Mouse (Mus musculus) left cerebral cortex, adult 2 months (tissue): ENCODE measurements at regions not wholly inside any gene's neighbourhood (a gene's known extent, or its start where the extent isn't known, plus 50 kb on each side); places are given as distances from the start of the nearest gene placed in this dataset.
A peak's percentile ranks its signal among the peaks of the same experiment; 100 is the strongest.

Source experiments
- DNase-seq, 2 experiments: peaks; one replicate each; pipeline ENCODE4 v3.0.0; 2021 to 2022; ENCODE audit warnings: low spot score in 2 of 2, mixed read lengths in 1 of 2; ENCODE audit errors: extremely low spot score in 1 of 2
- H3K27ac ChIP-seq: fragments of 200-600 bp; 2 replicates; pipeline ENCODE4 v1.8.1; 2022
- H3K4me3 ChIP-seq: fragments of 200-600 bp; 2 replicates; pipeline ENCODE4 v1.8.1; 2022
- CTCF ChIP-seq: fragments of 200-600 bp; IDR thresholded peaks from 2 replicates; pipeline ENCODE4 v1.8.1; 2022; ENCODE audit warnings: antibody characterized with exemption, mild to moderate bottlenecking, moderate library complexity
- intact Hi-C: fragments of 180-260 bp; cut with DNase I; formaldehyde crosslinking; loops from one replicate; pipeline ENCODE4 v1.15.1; 2025

DNA sequence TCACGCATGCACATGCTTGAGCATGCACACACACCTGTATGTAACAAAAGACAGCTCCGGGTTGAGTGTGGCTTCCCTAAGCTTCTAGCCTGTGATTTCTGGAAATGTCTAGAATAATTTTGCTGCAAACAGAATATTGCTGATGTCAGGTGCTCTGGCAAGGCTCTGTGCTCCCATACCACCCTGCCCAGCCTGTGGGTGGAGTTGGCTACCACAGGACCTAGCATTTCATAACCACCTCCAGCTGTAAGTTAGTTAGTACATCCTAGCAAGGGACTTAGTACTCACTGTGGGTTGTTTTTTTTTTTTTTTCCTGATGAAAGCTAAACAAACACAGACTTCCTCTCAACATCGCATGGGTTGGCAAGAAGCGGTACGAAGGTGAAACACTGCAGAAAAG lies 150.5 kb downstream of the Bcl2l11 start:
- Histone ChIP-seq H3K27ac (no peak overlapping the region), H3K4me3 (no peak overlapping the region)
- intact Hi-C loops: no loop called here
- TF ChIP-seq CTCF: no peak
- no peak for DNase-seq

GRCm38 (mm10) chr2:128277387-128278123 lies 151.7 kb downstream of the Bcl2l11 start:
- H3K4me3 ChIP-seq: no peak overlapping the region
- DNase-seq: no peak
- H3K27ac ChIP-seq: no peak overlapping the region
- TF ChIP-seq CTCF: no peak
- intact Hi-C loops: no loop called here

DNA sequence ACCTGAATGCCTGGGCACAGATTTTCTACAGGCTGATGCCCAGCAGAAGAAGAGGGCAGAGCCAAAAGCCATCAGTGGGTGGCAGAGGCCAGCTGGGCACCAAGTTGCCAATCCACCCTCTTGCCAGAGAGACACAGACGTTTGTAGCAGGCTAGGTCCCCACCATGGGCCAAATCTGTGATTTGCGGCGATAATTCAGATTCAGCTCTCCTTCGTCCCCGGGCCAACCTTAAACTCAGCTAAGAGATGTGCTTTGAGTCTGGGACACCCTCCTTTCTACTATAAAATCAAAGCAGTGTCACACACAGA lies 152.2 kb downstream of the Bcl2l11 start:
- Histone ChIP-seq H3K27ac (no peak overlapping the region), H3K4me3 (no peak overlapping the region)
- no peak for DNase-seq
- intact Hi-C loops: no loop called here
- TF ChIP-seq CTCF: no peak

DNA sequence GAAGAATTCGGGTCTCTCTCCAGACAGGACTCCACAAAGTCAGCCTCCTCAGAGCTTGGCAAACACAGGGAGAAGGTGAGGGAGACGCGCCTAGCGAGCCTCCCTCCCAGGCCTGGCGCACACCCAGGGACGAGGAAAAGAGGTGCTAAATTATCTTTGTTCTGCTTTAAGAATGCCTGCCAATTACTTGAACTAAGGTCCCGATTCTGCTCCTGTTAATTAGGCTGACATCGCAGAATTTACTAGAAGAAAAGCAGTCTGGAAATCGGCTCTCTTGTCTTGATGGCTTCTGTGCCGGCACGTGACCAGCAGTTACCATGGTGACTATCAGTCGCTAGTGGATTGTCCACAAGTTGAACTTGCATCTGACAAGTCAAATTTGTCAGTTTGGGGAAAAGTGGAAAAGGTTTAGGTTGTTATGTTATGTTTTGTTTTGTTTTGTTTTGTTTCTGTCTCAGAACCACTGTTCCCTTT lies 152.8 kb downstream of the Bcl2l11 start:
- intact Hi-C loops: no loop called here
- peak in 1 of 2 experiments; percentile 20 for DNase-seq
- Histone ChIP-seq H3K4me3 (no peak overlapping the region), H3K27ac (no peak overlapping the region)
- no peak for TF ChIP-seq CTCF

DNA sequence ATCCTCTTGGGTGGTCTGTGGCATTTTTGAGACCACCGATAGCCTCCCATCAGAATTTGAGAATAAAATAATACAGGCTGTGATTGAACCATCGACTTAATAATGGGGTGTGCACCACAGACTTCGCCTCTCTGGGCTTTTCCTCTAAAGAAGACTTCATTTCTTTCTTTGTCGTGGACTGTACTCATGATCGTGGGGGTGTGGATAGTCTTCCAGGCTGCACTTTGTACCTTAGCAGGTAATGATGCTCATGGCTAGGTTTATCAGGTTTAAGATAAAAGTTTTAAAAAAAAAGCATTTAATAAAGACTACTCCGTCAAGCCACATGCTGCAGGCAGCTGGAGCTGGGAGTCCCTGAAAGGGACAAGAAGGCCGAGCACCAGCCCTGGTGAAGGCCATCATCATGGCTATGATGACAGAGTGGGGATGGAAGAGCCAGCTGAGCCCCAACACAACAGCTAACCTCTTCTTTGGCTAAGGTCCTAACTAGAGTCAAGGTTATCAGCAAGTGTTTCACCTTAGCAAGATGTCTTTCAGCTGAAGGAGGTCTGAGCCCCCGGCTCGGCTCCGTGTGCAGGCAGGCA lies 153.4 kb downstream of the Bcl2l11 start:
- no peak for DNase-seq
- no peak for TF ChIP-seq CTCF
- intact Hi-C loops: no loop called here

DNA sequence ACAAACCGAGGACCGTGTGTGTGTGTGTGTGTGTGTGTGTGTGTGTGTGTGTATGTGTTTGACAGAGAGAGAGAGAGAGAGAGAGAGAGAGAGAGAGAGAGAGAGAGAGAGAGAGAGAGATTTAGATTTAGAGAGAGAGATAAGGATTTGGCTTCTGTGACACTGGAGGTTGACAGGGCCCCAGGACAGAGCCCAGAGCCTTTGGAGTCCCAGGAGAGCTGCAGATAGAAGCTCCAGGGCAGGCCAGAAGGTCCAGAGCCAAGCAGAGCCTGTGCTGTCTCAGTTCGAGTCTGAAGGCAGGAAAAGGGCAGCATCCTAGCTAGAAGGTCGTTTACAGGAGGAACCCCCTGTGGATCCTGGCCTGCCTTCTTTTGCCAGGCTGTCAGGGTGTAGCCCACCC lies 156.8 kb downstream of the Bcl2l11 start:
- no peak for TF ChIP-seq CTCF
- intact Hi-C loops: no loop called here
- H3K4me3 ChIP-seq: no peak overlapping the region
- no peak overlapping the region for H3K27ac ChIP-seq
- no peak for DNase-seq

More for the DNA sequence above, 153.4 kb downstream of the Bcl2l11 start:
- H3K4me3 ChIP-seq: no peak overlapping the region
- no peak overlapping the region for H3K27ac ChIP-seq

GRCm38 (mm10) chr2:128284822-128285421 lies 159.1 kb downstream of the Bcl2l11 start:
- Histone ChIP-seq H3K4me3 (no peak overlapping the region), H3K27ac (no peak overlapping the region)
- intact Hi-C loops: no loop called here
- no peak; the same call in 1 of the 2 replicates for TF ChIP-seq CTCF
- peak; percentile 43 to 46 for DNase-seq

DNA sequence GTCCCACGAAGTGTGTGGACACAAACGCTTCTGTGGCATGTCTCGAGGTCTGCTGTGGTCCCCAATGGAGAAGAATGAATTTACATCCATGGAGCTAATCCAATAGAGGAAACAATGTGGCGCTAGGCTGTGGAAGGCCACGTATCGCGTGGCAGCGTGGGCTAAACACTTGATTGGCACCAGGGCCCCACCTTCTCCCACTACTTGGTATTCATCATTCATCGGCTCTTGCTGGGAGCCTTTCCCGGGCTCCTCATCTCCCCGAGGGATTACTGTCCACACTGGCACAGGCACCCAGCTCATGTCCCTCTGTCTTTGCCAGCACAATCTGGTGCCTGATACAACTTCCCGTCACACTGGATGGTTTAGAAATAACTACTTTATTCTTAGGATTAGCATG lies 159.6 kb downstream of the Bcl2l11 start:
- intact Hi-C loops: no loop called here
- H3K27ac ChIP-seq: no peak overlapping the region

GRCm38 (mm10) chr2:128288138-128288551 lies 162.3 kb downstream of the Bcl2l11 start:
- intact Hi-C loops: no loop called here
- Histone ChIP-seq H3K27ac (no peak overlapping the region), H3K4me3 (no peak overlapping the region)
- TF ChIP-seq CTCF: no peak
- DNase-seq: no peak

More for the DNA sequence above, 159.6 kb downstream of the Bcl2l11 start:
- no peak for TF ChIP-seq CTCF
- DNase-seq: no peak
- no peak overlapping the region for H3K4me3 ChIP-seq

DNA sequence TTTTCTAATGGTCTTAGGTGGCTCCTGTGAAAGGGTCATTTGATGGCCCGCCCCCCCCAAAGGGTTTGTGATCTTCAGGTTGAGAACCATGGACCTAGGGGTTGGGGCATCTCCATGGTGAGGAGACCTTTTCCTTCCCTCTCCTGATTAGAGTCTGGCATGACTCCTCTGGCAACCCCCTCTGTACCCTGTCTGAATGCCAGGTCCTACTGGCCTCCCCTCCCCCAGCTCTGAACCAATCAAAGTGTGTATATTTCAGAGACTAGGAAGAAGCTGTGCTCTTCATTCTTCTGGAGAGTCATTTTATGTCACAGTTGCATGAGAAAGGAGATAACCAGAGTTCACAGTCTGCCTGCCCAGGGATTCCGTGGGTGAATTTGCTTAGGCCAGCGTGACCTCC lies 164.8 kb downstream of the Bcl2l11 start:
- intact Hi-C loops: no loop called here
- no peak for DNase-seq
- TF ChIP-seq CTCF: no peak
- Histone ChIP-seq H3K27ac (no peak overlapping the region), H3K4me3 (no peak overlapping the region)

- H3K4me3 ChIP-seq: no peak overlapping the region
- no peak for DNase-seq
- intact Hi-C loops: no loop called here
- no peak for TF ChIP-seq CTCF
- no peak overlapping the region for H3K27ac ChIP-seq
Observed at GRCm38 (mm10) chr2:128294610-128295009, 168.8 kb downstream of the Bcl2l11 start.

DNA sequence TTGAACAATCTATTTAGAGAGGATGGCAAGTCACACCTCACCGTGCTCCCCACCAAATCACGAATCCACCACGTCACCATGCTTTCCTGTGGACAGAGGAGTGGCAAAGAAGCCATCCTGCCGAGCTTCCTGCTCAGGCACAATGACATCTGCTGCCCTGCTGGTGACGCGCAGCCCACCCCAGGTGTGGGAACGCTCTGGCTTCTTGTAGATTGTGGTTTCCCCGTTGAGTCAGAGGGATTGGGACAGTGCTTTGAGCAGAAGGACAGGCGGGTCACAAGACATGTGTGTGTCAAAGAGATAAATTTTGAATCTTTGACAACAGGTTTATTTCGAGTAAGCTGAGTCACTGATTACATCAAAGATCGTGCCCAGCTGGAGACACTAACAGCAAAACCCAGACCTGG lies 169.2 kb downstream of the Bcl2l11 start:
- intact Hi-C loops: no loop called here
- TF ChIP-seq CTCF: no peak
- Histone ChIP-seq H3K4me3 (no peak overlapping the region), H3K27ac (no peak overlapping the region)
- no peak for DNase-seq
